Mouse (Mus musculus) adrenal gland, adult 2 months (tissue): ENCODE data around the gene Nr6a1. TPM values are rescaled to one million over a fixed set of nuclear protein-coding genes. Genes with fewer than 3 reads are reported as not detected.

Experiments
- DNase-seq: peaks from one replicate; pipeline ENCODE4 v3.0.0; 2021
- polyA plus RNA-seq: library from polyadenylated mRNA; depleted of rRNA; stranded (reverse); fragments of >200 nt; gene quantifications from 2 replicates; pipeline ENCODE4 v1.2.3, GENCODE M21; 2012
- total RNA-seq, 2 experiments: library from RNA; stranded (reverse); gene quantifications; 2 replicates each; pipeline ENCODE4 v1.2.3; 2021

The Nr6a1 gene
- total and polyA plus RNA-seq, 3 experiments, result 2.7 to 6.4 (median 5.1) TPM

DNA sequence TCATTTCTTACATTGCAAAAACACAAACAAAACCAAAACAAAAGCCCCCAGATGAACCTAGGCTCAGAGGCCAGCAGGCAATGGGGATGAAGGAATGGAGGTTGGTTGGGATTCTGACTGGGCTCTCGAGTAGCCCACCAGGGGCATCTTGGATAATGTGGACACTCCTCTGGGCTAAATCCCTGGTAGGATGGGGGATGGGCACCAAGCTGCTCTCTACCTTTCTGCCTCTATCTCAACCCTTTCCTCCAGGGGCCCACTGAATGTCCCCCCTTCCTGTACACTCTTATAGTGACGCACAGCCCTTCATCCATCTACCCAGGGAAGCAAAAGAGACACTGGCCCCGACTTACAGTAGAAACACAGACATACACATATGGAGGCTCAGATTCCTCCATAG is 213.9 kb downstream of the Nr6a1 start:
- DNase-seq, result peak; percentile 54

DNA sequence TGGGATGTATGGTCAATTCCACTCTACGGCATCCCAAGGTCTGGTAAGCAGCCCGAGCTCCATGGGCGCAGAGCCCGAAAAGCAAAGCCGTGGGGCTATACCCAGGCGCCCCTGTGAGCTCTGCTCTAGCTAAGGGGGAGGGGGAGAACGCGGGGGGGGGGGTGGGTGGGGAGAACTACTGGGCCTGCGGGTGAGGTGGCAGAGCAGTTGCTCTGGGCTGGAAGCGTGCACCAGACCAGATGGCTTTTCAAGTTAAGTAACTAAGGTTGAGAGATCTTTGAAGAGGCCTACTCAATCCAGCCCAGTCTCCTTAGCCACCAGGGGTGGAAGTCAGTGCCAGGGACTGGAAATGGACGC is 214.7 kb downstream of the Nr6a1 start:
- DNase-seq, result peak; percentile 65

DNA sequence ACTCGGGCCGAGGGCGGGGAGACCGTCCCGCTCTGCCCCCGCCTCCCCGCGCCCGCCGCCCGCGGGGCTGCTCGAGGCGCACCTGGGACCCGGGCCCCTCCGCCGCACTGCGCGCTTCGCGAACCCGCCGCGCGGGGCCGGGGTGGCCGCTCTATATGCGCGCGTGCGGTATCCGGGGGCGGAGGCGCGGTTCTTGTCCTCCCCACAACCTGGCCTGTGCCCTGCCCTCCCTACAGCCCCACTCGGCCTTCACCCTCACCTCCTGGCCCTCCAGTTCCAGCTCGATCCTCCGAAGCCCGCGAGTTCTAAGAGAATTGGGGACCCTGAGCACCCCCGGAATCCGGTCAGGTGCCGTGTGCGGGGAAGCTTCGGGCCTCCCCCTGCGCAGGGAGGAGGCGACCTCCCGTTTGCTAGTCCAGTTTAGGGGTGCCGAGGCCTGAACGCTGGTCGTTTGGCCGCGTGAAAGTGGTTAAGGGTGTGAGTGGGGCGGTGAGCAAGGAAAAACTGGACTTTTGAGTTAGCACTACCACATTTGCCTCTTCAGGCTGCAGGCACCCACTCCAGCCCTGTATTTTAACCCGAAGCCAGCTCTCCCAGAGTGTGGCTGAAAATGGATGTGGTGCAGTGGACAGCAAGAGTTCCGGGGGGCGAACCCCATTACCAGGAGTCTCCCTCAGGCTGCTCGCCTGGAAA is 215.3 kb downstream of the Nr6a1 start:
- peak; percentile 62 for DNase-seq

DNA sequence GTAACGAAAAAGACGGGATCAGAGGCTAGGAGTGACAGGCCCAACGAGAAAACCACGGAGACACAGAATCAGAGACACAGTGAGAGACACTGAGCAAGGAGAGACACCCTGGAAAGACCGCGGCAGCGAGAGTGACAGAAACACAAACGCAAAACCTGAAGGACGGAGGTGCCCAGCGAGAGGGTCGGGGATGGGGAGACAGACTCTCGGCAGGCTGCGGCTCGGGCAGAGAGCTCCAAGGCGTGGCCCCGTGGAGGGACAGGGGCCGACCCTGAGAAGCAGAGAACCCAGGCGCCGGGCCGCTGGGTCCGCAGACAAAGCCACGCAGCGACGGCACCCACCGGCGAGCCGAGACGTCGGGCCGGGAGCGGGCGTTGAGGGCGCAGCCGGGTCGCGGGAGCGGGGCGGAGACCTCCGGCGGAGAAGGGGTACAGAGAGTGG is 216.0 kb downstream of the Nr6a1 start:
- DNase-seq, result peak; percentile 62

DNA sequence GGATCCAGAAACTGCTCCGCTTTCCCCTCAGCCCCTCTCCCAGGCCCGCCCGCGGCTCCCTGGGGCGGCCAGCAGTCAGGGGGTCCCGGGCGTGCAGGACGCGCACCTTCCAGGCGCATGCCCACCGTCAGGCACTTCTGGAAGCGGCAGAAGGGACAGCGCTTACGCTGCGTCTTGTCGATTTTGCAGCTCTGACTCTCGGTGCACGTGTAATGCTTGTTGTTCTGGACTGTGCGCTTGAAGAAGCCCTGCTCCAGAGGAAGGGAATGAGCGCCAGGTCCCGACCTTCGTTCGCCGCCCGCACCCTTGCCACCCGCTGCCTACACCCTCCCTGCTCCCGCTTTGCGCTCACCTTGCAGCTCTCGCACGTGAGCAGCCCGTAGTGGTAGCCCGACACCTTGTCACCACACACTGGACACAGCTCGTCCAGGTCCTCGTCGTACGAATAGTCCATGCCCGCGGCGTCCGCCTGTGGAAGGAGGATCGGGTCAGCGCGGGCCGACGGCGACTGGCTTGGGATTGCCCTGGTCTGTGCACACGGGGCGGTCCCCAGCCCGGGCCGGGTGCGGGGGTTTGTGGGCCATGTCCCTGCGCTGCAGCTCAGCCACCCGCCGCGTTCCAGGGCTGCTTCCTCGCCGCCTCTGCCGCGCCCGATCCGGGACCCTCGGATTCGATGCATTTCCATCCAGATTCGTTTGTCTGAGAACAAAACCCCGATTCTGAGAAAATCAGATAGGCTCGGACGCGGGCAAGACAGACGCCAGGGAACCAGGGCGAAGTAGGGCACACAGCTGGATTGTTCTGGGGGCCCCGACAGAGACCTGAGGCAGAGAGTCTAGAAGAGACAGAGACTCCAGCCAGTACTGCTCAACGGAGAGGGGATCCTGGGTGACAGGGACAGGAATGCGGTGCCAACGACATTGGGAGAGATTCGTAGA is 216.9 kb downstream of the Nr6a1 start:
- DNase-seq, result peak; percentile 56

DNA sequence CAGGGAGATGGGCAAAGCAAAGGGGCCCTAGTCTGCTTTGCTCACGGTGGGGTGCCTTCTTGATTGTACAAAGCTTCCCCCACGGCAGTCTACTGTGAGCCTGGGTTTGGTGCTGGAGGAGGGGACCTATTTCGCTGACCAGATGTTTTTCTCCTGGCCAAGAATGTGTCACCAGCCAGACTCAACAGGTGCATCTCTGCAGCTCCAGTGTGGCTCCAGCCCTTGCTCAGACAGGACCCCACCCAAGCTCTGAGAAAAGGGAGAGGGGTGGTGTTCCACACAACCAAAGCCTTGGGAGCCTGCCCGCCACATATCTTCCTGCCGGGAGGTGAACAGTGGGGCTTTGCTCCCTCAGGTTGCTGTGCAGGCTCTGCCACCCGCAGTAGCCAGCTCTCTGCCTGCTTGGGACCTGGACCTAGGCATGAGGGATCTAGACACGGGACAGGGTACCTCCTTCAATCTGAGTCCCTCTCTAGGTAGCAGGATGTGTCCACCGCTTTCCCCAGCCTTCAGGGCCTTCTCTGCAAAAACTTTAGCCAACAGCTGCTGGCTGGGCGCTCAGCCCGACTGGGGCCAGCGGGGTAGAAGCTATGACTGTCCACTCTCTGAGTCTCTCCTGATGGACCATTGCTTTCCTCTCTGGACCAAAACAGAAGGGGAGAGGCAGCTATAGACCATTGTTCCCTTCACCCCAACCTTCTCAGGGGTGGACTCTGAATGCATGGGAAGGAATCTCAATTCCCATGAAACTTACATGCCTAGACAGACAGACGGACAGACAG is 218.4 kb downstream of the Nr6a1 start:
- DNase-seq, result peak; percentile 42

DNA sequence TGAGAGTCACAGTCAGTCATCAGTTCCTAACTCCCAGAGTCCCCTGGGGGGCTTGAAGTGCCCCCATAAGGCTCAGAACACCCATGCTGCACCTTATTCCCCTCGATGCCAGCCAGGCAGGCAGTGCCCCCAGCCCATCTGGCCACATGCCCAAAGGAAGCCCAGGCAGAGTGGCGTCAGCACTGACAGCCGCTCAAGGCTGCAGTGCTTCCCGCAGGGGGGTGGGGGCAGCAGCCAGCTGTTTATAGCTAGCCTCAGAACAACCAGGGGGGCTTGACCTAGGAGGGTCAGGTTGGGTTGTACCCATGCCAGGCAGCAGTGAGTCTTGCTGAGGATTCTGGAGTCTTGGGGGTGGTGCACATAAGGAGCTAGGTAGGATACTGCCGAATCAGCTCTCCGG is 220.8 kb downstream of the Nr6a1 start:
- DNase-seq, result peak; percentile 85

DNA sequence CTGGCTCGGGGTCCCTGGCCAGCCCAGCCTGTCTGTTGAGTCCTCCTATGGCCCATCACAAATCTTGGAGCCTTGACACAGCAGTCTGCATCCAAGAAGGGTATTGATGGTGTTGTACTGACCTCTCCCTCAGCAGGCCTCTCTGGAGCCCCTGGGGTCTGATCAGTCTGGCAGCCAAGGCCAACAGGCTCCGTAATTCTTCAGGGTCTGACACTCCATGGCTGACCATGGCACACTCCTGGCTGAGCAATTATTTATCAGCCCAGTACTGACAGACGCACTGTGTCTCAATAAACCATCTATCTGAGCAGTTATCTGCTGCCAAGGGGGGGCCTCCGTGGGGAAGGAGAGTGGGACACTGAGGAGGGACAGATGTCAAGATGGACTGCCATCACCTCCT is 222.5 kb downstream of the Nr6a1 start:
- DNase-seq, result peak; percentile 84

DNA sequence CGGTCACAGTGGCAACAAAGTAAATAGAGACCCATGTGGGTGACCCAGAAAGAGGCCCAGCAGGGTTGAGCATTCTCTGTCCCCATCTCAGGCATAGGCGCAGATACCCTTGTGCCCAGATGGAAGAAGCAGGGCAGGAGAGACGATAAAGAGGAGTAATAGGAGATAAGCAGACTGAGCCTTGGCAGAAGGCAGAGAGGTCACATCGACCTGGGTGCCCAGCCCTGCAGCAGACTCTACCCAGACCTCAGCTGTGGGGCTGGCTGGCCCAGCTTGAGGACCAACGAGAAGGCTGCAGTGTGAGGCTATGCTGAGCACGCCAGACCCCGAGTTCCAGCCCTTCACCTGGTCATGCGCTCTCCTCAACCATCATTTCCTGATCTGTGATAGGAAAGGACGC is 223.2 kb downstream of the Nr6a1 start:
- no peak for DNase-seq

DNA sequence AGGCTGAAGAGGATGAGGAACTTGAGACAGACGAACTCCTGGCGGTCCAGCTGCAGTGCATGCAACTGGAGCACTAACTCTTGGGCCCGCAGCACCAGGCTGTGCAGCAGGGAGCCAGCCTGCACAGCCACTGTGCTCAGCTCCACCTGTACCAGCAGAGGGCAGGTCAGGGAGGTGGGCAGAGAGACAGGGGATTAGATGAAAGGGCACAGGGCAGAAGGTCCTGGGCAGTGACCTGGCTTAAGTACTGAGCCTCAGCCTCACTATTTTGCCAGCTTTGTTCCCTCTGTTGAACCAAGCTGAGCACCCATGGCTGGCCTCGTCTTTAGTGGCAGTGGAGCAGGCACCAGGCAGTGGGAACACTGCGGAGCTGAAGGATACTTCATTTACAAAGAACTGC is 227.3 kb downstream of the Nr6a1 start:
- DNase-seq, result peak; percentile 52

DNA sequence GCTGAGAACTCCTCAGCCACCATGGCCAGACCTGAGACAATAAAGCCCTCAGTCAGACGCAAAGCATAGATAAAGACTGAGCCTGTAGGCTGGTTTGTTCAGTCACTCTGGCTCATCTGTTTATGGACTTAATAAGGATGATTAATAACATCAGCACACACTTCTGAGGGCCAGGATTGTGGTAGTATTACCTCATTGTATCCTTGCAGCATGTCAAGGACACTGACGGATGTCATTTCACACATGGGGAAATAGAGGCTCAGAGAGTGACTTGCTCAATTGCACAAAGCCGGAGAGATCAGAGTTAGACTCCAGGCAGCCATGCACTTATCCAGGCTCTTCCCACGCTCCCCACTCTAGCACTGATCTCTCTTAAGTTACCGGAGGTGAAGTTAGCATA is 228.9 kb downstream of the Nr6a1 start:
- peak; percentile 80 for DNase-seq

DNA sequence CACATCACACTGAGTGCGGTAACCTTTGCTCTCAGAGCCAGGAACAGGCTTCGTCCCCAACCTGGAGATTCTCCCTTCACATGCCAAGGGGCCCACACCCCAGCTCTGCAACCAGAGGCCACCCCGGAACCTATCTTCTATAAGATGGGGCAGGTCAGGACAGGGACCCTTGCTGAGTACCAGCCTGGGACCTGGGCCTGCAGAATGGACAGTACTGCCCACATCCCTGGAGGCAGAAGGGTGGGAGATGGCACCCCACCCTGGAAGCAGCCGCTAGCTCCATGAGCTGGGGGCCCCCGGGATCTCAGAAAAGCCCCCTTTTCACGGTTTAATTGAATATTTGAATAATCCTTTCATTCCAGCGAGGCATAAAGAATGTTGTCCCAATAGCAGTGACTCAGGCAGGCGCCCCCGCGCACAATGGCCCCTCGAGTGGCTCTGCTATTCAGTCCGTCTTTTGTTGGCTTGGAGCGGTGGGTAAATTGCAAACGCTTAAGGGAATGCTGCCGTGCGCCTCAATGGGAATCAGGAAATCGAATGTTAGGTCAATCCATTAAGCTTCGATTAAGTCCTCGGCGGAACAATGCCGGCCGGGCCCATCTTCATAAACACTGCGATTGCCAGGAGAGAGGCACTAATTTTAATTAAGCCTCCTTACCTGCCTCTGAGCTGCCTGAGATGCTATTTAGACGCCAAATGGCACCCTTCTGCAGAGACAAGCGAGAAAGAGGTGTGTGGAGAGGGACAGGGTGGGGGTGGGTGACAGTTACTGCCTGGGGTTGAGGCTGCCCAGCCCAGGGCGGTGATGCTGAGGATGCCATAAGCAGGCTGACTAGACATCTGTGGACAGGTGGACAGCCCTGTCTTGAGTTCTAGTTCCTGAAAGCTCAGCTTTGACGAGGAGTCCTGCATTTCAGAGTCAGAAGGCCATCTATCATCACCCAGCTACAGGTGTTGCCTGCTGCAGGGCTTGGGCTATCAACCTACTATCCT is 230.1 kb downstream of the Nr6a1 start:
- no peak for DNase-seq

DNA sequence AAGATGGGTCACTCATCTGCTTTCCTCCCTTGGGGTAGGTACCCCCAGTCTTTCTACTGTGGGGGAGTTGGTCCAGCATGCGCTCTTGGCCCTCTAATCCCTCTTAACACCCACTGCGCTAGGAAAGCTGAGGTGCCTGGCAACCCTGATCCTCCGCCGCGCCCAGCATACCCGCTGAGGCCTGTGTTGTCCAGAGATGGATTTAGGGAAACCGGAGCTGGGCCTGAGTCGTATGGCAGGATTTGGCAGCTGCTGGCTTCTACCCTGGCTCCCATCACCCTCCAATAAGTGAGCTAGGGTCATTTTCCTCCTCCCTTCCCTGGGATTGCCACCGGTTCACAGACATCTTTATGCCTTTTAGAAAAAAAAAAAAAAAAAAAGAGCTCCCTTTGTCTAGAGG is 231.7 kb downstream of the Nr6a1 start:
- no peak for DNase-seq

DNA sequence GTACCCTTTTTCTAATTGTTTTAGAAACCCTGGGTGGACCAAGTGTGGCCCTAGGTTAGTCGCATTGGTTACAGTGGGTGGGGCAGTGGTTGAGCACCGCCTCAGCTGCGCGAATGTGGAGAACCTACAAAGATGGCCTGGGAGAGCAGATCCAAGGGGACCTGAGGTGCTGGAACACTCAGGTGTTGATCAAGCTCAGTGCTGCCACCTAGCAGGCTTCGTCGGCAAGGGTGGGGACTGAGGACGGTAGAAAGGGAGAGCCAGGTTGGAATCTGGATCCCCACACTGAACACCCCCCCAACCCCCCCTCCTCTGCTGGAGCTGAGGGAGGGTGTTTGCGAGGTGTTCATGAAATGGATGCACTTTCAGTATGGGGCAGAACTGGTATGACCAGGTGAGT is 235.9 kb downstream of the Nr6a1 start:
- peak; percentile 72 for DNase-seq

DNA sequence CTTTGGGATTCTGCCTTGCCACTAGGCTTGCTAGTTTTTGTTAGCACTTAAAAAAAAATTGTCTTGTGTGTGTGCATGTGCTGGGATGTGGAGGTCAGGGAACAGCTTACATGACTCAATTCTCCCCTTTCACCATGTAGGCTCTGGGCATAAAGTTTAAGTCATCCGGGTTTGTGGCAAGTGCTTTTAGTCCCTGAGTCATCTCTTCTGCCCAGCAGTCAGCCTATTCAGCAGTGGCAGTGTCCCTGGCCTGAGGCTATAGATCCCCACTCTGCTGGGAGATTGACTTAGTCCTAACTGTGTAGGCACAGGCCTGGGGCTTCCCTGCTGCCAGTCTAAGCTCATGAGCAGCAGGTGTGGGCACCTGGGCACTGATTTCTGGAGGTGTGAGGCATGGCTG is 237.6 kb downstream of the Nr6a1 start:
- peak; percentile 83 for DNase-seq

DNA sequence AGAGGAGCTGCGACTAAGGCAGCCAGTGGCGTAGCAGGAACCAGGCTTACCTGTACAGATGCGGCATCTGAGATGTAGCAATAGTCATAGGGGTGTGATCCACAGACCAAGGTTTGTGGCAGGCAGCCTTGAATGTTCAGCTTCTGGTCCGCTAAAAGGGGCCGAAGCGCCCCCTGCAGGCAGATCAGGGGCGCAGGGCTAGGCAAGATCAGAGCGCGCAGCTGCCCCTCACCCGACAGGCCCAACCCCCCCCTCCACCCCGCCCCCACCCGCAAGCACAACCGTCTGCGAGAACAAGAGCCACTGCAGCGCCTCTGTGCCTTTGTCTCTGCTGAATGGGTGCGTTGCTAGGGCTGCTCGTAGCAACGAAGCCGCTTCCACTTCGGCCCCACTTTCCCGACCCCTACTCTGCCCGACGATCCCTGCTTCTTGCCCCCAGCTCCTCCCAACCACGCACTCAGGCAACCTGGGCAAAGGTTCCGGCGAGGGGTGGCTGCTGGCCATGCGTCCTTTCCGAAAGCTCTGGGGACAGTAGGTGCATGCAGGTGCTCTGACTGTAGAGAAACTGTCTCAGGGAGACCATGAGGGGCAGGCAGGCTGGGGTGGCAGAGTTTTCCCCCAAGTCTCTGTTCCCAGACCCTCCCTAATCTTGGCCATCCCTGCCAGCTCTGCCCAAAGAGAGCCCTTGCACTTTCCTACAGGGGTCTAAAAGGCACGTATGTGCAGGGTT is 238.5 kb downstream of the Nr6a1 start:
- peak; percentile 62 for DNase-seq

DNA sequence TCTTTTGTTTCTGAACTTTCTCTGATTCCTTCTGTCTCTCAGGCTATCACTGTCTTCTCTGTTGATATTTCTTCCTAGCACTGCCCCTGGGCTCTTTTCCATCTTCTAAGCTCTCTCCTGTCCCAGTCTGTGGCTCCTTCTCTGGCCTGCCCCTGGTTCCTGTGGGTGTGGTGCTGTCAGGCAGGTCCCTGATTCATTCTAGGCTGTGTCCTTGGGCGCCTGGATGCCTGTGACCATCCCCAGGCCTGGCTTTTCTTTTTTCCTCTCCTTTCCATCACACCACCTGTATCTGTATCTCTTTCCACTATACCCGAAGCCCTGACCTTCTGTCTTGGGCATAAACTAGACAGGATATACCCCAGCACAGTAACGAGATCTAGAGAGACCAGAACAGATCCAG is 241.7 kb downstream of the Nr6a1 start:
- DNase-seq, result peak; percentile 72

DNA sequence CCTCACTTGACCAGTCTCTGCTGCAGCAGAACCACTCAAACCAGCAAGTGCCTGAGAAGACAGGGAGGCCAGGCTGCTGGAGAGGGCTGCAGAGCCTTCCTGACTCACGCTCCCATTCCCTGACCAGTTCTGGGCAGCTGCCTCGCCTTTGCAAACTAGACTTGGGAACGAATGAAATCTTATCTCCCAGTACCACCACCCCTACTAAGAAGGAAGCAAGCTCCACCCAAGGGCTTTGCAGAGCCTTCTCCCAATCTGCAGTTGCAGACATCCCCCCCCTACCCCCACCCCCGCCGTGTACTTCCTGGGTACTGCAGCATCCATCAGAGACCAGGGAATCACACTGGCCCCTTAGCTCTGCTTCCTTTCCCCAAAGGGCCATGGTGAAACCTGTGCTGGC is 244.4 kb downstream of the Nr6a1 start:
- no peak for DNase-seq

DNA sequence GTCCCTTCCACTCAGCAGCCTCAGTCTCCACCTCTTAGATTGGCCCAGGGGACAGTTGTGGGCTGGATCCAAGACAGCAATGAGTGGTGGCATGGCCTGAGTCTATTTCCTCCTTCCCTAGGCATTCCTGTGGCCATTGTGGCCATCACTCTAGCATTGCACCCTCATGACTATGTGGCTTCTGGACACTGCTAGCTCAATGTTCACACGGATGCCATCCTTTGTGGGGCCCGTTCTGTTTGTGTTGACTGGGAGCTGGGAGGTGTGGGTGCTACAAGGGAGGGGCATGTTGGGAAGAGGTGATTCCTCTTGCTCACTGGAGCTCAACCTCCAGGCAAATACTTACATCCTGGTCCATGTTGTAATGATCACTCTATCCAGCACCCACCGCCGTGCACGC is 245.3 kb downstream of the Nr6a1 start:
- no peak for DNase-seq

DNA sequence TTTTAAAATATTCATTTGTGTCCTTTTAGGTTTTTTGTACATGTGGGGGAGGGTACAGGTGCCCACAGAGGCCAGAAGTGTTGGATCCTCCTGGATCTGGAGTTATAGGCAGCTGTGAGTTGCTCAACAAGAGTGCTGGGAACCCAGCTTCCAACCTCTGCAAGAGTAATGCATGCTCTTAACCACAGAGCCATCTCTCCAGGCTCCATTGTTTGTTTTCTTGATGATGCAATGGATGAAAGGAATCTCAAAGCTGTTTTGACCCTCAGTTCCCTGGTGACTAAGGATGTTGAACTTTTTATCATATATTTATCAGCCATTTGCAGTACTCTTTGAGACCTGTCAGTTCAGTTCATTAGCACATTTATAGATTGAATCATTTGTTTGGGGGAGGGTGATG is 248.5 kb downstream of the Nr6a1 start:
- DNase-seq, result no peak
